Mouse (Mus musculus): ENCODE measurements around the gene Cbx7.

GRCm38 (mm10) chr15:79962661-79963060 is 8.3 kb downstream of the Cbx7 start:
- no peak for TF ChIP-seq POLR2A (IDR thresholded peaks at IDR 0.05; ENCODE audit: extremely low read depth, insufficient read depth, low read length)
- TF ChIP-seq CTCF (IDR thresholded peaks at IDR 0.05; ENCODE audit: low read depth, low read length) = no peak
